Mouse (Mus musculus) embryo, embryonic 10.5 days (tissue): ENCODE measurements around the gene 1110051M20Rik.

Experiments
- DNase-seq: peaks from one replicate; pipeline ENCODE4 v3.0.0-alpha.2; 2015; ENCODE audit warnings: low spot score

The 1110051M20Rik gene

DNA sequence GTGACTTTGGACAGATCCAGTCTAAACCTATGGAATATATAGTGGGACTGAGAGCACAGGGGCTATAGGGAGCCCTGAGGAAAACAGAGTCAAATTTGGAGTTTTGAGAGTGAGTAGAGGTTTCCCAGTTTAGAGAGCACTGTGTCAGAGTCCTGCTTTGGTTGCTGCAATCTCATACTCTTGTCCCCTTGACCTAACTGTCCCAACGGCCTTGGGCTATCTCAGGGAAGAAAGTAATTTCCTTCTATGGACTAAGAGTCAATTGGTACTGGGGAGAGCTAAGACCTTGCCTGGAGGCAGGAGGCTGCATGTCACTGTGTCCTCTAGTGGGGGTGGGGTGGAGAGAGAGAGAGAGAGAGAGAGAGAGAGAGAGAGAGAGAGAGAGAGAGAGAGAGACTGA is 185.7 kb downstream of the 1110051M20Rik start:
- DNase-seq = no peak

DNA sequence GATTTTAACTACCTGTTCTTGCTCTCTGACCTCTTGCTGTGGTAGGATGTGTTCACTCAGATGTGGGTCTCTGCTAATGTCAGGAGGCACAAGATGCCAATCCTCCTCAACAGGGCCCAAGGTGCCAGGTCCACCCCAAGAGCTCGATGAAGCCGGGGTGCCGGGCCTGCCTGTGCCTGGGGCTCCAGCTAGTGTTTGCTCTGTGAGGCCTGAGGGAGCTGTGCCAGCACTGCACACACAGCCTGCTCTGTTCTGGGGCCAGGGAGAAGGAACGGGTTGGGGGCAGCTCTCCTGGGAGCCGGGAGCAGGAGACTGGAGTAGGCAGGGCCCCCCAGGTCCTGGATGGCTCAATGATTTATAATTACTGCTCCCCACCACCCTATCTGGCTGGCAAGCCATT is 186.4 kb downstream of the 1110051M20Rik start:
- no peak for DNase-seq

GRCm38 (mm10) chr2:91257126-91257980 is 187.2 kb downstream of the 1110051M20Rik start:
- DNase-seq = peak; percentile 79

DNA sequence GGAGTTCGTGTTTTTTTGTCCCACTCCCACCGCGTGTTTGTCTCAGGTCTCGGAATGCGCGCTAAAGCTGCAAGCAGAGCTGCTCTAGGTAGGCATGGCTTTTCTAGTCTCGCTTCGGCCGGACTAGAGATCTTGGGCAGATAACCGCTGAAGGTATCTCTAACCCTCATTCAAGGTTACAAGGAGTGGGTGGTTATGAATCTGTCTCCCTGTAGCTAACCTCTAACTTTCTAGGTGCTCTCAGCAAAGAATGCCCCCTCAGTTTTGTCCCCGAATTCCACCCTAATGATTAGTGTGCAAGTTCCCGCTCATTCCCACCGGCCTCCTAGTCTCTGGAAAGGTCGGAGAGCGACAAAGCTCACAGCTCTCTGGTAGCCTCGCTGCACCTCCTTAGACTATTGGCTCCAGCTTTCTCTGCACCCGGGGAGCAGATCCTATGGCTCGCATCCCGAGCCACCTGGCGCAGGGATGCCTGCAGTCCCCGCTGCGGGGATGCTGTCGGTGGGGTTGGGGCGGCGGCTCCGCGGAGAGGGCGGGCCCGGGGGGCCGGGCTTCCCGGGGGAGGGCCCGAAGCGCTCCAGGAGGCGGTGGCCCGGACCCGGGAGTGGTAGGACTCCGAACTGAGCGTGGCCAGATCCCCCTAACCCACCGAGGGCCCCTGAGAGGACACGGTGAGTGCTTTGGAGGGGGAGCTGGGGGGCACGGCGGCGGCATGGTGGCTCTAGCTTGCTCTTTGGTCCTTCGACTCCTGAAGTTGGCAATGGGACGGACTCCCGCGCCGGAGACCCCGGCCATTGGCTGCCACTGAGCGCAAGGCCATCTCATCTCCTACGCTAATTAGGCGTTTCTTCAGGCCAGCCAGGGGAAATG is 188.0 kb downstream of the 1110051M20Rik start:
- DNase-seq = peak; percentile 73

GRCm38 (mm10) chr2:91255661-91256150 is 188.8 kb downstream of the 1110051M20Rik start, which contains the start of gene Pacsin3:
Gene Pacsin3, plus strand, starts transcription at chr2:91255954.
- peak; percentile 58 for DNase-seq

GRCm38 (mm10) chr2:91254725-91255380 is 189.7 kb downstream of the 1110051M20Rik start:
- peak; percentile 29 for DNase-seq

GRCm38 (mm10) chr2:91252512-91252911 is 192.0 kb downstream of the 1110051M20Rik start:
- DNase-seq = no peak

GRCm38 (mm10) chr2:91252001-91252400 is 192.5 kb downstream of the 1110051M20Rik start:
- no peak for DNase-seq

GRCm38 (mm10) chr2:91248366-91248765 is 196.1 kb downstream of the 1110051M20Rik start:
- no peak for DNase-seq

- DNase-seq = no peak
Observed at GRCm38 (mm10) chr2:91244557-91245228, 199.8 kb downstream of the 1110051M20Rik start.

- no peak for DNase-seq
Observed at GRCm38 (mm10) chr2:91243416-91243815, 201.1 kb downstream of the 1110051M20Rik start.

DNA sequence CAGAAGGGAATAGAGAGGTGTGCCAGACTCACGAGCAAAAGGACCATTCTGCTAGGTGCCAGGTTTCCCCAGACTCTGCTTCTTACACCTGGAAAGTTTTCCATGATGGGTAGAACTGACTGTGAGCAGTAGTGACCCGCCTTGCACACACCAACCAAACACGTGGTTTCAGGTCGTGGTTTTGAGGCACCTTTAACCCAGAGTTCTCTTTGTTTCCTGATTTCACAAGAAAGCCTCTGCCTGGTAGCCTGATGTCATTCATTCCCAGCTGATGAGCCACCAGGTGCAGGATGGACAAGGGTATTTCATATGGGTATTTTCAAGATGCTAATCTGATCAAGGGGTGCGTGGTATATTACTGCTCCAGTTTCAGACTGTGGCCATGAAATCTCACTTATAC is 202.0 kb downstream of the 1110051M20Rik start:
- DNase-seq = no peak

GRCm38 (mm10) chr2:91237511-91238080 is 206.9 kb downstream of the 1110051M20Rik start:
- DNase-seq = peak; percentile 42

DNA sequence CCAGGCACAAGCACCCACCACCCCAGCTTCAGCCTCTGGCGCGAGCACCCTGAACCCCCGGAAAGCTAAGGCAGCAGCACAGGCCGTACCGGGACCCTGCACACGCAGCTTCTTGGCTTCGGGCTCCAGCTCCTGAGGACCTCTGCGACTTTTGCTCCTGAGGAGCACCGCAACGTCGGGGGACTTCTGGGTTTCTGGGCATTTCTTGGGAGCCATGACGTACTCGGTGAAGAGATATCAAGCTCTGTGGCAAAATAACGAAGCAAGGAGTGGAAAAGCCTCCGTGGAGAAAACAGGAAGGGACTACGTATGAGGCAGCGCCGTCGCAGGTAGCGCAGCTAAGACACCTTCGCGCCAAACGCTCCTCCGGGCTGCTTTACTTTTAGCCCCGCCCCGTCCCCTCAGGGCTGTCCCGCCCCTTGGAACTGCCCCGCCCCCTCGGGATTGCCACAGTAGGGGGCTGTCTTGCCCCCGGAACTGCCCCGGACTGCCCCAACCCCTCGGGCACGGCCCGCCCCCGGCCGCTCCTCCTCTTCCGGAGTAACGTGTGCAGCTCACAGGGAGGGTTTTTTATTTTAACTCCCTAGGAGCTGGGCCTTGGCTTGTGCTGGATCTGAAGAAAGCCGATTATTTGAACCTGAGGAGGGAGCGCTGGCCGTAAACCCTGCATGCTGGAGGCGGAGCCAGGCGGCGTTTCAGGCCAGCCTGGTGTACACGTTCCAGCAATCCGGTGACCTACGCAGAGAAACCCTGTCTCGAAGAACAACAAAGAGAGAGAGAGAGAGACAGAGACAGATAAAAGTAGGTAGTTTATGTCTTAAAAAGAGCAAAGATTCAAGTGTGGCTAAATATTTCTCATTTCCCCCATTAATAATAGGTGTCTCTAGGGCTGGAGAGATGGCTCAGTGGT is 207.6 kb downstream of the 1110051M20Rik start, which contains the start of gene Ddb2:
Gene Ddb2, minus strand, starts transcription at position 382 of the 910 bp plus-strand sequence.
- DNase-seq = peak; percentile 97

- no peak for DNase-seq
Observed at GRCm38 (mm10) chr2:91229735-91230134, 214.8 kb downstream of the 1110051M20Rik start.
